Mouse (Mus musculus) adrenal gland, postnatal 10 days (tissue): ENCODE measurements at regions not wholly inside any gene's neighbourhood (a gene's known extent, or its start where the extent isn't known, plus 50 kb on each side); places are given as distances from the start of the nearest gene placed in this dataset.

ENCODE experiments used
- DNase-seq: peaks from one replicate; pipeline ENCODE4 v3.0.0; 2021; ENCODE audit warnings: mixed read lengths

DNA sequence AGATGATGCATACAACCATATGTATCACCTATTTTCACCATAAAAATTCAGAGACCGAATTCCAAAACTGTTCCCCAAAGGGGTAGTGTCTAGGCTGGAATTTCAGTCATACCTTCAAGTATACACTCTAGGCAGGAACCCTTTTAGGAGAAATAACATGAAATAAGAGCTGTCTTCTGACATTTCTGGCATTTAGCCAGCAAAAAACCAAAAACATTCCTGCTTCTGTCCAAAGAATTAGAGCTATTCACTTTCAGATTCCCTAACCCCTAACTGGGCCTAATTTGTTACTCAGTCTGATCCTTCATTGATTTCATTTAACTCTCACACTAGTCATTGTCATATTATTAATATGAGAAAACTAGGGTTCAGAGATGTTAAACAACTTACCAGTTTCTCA lies 49.8 kb upstream of the Wdr75 start:
- no peak for DNase-seq
